Mouse (Mus musculus): ENCODE data around the gene Nop2.
"Not testable (repeated sequence)": the region's sequence is repeated elsewhere in the genome, so short reads cannot be mapped to it uniquely, and the experiment has no call there.

Nop2 gene

DNA sequence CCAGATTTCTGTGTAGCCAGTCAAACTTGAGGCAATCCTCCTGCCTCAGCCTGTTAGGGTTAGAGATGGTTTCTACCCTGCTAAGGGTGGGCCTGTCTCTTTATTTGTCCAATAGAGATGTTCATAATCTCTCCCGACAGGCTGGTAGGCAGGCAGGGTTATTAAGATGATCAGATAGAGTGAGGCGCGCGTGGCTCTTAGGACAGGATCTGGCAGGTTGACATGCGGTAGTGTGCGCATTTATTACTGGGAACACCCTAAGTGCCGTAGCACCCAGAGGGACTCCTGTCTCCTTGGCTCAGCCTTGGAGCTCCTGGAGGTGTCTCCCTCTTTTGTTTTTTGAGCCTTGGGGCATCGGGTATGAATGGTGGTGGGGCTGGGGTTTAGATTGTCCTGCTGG is 23.6 kb downstream of the Nop2 start:
- no peak for DNase-seq

DNA sequence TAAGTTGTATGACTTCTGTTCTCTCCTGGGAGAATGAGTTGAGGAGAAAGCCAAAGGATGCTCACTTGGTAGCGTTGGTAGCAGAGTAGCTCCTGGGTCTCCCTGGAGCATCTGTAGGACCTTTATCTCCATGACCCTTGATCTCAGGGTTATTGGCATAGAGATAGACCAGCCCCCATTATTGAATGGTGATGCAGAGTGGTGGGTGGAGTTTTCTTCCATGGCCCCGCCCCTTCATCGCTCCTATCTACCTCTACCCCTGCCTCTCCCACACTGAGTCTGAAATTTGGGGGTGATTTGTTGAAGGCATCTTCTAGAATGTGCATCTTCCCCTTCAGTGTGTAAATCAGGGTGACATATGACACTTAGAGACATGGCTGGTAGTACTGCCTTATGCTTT is 24.8 kb downstream of the Nop2 start:
- DNase-seq, result no peak

DNA sequence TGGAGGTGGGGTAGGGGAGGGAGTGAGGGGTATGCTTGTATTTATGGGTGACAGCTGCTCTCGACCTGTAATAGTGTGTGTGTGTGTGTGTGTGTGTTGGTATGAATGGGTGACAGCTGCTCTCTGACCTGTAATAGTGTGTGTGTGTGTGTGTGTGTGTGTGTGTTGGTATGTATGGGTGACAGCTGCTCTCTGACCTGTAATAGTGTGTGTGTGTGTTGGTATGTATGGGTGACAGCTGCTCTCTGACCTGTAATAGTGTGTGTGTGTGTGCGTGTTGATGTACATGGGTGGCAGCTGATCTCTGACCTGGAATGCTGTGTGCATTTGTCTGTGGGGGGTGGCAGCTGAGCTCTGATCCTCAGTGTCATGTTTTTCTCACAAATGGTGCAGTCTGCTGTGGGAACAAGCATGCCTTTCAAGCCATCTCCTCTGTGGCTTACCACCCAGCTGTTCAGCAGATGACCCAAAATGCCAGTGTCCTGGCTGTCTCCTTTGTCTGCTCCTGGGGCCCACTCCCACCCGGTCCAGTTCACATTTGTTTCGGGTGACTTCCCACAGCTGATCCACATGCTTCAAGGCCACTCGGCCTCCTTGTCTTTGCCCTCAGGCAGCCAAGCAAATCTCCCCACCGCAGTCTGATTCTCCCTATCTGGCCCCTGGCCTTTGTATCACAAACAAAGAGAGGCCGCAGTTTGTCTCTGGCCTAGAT is 25.4 kb downstream of the Nop2 start:
- DNase-seq, result no peak

DNA sequence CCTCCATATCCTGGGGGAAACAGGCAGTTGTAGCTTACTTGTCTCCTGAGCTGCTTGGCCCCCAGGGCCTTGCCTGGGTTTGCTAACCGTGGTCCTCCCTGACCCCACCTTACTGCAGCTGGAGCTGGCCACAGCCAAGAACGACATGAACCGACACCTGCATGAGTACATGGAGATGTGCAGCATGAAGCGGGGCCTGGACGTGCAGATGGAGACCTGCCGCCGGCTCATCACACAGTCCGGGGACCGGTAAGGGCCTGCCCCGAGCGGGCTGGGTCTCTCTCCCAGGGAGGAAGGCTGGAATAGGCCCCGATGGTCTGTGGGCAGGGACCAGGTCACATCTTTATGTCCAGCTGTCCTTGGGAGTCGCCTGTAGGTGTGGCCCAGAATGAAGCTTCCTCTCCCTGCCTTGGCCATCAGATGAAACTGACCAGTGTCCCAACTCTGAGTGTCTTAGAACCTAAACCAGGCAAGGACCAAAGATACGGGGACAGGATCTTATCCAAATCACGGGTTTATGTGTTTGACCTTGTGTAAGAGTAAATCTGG is 27.3 kb downstream of the Nop2 start:
- no peak for DNase-seq

DNA sequence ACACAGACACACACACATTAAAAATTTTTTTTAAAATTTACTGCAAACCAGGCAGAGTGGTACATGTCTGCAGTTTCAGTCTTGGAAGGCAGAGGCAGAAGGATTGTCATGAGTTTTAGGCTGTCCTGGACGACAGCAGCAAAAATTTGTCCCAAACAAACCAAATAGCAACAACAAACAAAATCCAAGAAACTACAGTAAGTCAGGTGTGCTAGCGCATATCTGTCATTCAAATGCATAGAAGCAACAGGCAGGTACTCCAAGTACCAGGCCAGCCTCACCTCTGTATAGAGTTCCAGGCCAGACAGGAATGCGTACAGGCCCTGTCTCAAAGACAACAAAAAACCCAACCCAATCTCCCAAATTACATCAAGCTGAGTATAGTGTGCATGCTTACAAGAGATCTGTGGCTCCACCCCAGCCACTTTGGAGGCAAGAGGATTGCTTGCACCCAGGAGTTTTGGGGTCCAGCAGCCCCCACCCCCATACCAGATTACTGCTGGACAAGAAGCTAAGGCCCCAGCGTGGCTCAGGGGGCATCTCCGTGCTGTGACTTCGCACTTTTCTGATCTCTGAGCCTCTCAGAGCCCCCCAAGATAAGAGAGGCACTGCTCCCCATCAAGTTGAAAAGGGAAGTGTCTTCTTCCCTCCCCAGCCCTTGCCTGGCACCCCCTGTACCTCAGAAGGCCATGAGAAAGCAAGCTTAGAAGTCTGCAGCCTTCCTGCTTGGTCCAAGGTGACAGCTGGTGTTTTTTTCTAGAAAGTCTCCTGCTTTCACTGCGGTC is 28.3 kb downstream of the Nop2 start:
- no peak for DNase-seq

DNA sequence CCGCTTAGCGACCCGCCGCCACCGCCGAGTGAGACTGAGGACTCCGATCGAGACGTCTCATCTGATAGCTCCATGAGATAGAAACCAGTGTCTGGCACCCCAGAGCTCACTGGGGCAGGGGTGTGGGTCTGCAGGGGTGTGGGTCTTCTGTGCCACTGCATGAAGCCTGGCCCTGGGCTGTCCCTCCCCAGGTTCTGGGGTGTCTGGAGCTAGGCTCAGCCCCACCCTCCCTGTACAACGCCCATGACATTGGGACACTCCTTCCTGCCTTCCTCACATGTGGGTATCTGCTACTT is 28.8 kb downstream of the Nop2 start:
- no peak for DNase-seq

DNA sequence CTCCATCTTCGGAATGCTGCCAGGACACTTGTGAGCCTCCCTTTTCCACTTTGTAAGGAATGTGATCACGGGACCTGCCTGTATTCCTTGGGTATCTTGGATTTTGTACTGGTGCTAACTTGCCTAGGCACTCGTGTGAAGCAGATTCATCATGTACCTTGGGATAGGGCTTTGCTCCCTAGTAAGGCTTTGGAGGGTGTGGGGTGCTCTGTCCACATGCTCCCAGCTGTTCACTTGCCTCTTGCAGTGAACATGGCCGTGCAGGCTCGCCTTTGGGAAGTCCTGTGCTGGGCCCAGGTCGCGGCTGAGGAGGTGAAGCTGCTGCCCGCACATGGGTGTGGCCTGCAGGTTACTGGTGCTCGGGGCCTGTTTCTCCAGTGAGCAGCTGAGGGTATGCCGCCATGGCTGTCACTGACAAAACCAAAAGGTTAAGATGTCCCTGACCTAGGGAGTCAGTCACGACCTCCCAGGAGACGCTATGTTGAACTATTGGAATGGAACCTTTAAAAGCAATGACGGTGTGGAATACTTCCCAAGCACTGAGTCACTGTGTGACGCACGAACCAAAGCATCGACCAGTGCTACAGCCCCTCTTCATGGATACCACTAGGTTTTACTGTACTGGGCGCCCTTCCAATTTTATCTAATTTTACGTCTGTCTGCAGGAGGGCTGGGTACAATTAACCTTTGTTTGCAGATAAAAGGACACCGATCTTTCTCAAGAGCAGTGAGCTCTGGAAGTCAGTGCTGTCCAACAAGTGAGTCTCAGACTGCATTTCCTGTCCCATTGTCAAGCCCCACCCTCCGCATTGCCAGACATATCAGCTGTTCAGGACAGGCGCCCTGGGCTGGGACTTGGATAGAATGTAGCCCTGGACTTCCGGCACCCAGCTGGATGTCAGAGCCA is 29.4 kb downstream of the Nop2 start:
- peak in 1 of 2 experiments; percentile 47 for DNase-seq

DNA sequence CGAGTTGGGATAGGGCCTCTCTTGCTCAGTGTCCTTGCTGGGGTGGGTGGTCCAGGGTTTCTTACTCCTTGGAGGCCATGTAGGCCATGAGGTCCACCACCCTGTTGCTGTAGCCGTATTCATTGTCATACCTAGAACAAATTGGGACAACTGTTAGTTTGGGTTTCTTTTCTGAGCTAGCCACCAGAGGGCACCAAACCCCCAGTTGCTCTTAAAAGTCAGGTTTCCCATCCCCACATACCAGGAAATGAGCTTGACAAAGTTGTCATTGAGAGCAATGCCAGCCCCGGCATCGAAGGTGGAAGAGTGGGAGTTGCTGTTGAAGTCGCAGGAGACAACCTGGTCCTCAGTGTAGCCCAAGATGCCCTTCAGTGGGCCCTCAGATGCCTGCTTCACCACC is 30.3 kb downstream of the Nop2 start:
- peak; percentile 78 to 85 for DNase-seq

DNA sequence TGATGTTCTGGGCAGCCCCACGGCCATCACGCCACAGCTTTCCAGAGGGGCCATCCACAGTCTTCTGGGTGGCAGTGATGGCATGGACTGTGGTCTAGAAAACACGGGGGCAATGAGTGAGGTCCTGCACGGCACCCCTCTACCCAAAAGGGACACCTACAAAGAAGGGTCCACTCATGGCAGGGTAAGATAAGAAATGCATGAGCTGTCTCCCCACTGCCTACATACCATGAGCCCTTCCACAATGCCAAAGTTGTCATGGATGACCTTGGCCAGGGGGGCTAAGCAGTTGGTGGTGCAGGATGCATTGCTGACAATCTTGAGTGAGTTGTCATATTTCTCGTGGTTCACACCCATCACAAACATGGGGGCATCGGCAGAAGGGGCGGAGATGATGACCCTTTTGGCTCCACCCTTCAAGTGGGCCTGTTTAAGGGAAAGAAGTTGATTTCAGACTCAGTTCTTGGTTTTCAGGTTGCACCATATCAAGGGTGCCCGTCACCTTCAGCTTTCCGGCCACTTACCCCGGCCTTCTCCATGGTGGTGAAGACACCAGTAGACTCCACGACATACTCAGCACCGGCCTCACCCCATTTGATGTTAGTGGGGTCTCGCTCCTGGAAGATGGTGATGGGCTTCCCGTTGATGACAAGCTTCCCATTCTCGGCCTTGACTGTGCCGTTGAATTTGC is 31.1 kb downstream of the Nop2 start:
- not testable (repeated sequence) for DNase-seq

DNA sequence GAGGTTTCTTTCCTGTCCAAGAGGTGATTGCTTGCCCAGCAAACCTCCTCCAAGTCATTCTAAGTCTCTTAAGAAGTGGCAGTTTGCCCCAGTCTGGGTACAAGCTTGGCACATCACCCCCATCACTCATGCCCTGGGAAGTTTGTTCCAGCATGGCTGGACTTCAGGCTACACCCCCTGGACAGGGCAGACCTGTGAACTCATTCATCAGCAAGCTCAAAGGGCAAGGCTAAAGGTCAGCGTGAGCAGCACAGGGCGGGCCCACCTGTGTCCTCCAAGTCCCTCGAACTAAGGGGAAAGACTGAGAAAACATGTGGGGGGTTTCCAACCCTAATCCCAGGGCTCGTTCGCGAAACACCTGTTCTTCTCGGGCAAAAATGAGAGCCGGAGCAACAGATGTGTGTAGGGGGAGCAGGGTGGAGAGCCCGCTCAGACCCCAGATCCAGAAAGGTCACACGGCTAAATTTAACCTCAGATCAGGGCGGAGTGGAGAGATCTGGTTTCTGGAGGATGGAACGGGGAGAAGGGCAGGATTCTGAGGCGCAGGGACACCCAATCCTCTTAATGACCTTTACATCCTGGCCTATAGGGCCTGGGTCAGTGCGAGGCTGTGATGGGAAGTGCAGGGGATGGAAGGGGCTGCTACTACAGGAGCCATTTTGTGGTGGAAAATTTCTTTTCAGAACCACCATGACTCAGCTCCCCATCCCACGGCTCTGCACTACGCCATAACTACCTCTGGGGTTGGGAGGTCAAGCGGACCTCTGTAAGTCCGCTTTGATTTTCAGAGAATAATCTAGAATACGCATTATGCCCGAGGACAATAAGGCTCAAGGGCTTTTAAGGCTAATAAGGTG is 32.3 kb downstream of the Nop2 start:
- DNase-seq, result no peak

DNA sequence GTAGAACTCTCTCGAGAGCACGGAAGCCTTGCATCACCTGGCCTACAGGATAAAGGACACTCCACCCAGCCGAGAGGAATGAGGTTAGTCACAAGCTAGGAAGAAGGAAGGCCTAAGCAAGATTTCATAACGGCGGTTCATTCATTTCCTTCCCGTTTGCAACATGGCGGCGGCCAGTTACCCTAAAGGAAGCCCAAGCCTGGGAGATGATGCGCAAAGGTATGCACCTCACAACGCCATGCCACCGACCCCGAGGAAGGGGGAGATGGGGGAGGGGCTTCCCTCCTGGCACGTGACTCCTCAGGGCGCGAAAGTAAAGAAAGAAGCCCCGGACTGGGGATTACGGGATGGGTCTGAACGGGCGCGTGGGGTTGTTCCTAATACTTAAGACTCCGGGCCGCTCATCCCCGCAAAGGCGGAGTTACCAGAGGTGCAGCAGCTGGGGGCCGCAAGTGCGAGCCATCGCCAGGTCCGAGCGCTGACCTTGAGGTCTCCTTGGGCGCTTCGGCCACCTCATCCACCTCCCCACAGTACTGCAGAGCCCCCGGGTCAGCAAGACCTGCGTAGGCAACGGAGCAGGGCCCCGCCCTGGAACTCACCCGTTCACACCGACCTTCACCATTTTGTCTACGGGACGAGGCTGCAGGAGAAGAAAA is 33.1 kb downstream of the Nop2 start:
- DNase-seq, result peak; percentile 77 to 82

DNA sequence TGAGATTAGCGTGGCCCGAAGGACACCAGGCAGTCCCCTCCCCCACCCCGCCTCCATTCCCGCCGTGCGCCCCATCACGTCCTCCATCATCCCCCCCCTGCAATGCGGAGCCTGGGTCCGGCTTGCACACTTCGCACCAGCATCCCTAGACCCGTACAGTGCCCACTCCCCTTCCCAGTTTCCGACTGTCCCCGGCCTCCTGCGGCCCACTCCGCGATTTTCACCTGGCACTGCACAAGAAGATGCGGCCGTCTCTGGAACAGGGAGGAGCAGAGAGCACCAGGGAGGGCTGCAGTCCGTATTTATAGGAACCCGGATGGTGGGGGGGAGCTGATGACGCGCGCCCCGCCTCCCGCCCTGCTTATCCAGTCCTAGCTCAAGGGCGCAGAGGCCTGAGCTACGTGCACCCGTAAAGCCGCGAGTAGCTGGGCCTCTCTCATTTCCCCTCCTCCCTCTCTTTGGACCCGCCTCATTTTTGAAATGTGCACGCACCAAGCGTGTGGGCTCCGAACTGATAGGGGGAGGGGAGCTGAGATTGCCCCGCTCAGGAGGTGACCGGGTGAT is 33.7 kb downstream of the Nop2 start:
- DNase-seq, result peak; percentile 98 to 99

DNA sequence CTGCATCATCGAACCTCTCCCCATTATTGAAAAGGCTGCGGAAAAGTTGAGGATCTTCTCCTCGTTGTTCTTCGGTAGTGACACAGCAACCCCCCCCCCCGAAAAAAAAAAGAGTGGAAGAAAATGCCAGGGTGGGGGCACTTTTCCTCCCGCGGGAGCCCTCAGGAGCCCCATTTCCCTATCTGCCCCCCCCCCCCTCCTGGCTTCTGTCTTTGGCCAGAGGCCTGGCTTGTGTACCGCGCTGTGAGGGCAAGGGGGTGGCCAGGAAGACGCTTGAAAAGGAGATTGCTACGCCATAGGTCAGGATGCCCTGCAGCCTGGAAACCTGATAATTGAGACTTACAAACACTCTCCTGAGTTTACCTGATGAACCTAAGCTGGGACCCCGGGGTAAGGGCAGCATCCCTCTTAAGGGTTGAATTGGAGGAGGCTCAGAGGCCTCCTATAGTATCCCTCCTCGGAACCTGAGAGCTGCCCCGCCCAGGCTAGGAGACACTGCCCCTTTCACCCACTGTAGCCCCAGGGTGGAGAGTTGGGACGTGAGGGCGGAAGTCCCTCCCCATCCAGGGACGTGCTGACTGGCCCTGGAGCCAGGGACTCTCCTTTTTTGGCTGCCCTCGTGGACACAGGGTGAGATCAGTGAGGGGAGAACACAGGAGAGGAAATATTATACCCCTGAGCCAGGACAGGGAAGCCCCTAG is 34.5 kb downstream of the Nop2 start, which contains the start of gene Gapdh:
Gene Gapdh, minus strand, starts transcription at position 417 of the 701 bp plus-strand sequence.
- DNase-seq, result peak; percentile 73

DNA sequence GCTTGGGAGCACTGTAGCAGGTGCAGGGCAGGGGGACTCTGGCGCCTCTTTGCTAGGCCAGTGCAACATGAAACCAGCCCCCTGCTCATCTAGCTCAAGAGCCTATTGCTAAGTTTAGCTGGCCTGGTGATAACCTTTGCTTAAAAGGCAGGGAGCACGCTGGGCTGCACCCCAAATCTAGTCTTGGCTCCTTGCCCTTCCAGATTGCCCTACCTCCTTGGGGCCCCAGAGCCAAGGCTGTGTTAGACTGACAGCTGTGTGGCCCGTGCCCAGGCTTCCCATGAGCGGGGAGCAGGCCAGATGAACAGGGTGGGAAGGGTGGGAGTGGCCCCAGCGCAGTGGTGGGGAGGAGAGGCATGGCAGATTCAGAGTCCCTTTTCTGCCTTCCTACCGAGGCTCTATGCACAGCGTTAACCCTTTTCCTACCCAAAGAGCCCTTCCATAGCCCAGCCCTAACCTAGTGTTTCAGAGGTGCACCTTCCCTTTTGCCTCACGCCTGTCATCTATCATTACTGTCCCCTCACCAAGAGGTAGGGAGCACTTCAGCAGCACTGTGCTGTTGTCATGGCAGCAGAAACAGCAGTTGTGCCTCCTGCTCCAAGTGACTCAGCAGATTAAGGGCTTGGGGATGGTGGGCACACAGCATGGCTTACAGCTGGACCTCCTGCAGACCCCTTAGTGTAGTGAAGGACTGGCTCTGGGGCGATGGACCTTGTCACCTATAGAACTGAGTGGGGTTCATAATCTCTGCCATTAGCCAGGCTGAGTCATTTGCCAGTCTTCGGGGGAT is 35.3 kb downstream of the Nop2 start:
- peak; percentile 50 to 57 for DNase-seq

DNA sequence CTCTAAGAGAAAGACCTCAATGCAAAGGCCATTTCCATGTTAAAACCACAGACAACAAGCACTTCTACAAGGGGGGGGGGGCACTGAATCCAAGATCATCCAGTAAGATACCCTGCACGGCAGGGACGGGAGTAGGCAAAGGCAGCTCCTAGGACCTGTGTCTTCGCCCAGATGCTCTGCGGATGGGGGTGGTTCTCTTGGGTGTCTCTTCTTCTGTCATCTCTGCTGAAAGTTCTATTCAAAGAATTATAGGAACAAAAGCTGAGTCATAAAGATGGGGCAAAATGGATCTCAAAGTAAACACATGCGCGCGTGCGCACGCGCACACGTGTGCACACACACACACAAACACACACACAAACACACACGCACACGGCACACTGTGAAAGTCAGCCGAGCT is 36.4 kb downstream of the Nop2 start:
- no peak for DNase-seq

DNA sequence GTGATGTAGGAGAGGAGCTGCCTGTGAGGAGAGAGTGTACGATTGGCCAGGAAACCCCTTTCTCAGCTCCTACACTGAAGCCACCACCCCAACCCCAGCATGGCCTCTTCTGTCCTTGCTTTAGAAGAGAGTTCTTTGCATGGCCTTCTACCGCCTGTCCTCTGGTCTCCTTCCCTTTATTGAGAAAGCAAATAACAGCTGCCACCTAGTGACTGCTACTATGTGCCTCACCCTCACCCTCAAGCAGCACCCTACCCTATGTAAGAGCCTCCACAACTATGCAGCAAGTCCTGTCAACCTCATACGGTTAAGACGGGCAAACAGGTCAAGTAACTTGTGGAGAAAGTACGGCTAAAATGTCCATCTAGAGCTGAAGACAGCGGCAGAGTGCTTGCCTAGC is 38.5 kb downstream of the Nop2 start:
- no peak for DNase-seq

DNA sequence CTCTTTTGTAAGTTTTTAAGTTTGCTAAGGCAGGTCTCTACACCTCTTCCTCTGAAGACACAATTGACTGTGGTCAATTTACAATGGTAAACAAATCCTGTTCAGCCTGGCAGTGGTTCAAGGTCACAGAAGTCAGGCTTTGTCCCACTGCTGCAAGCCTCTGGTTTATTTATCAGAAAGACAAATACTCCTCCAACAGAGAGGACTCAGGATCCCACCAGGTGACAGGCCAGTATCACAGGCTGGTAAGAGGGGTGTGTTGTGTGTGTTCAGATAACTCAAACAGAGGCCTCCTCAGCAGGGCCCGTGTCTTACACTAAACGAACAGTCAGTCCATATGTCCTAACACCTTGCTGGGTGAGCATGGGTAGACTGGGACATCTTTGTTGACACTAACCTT is 40.8 kb downstream of the Nop2 start:
- no peak for DNase-seq

DNA sequence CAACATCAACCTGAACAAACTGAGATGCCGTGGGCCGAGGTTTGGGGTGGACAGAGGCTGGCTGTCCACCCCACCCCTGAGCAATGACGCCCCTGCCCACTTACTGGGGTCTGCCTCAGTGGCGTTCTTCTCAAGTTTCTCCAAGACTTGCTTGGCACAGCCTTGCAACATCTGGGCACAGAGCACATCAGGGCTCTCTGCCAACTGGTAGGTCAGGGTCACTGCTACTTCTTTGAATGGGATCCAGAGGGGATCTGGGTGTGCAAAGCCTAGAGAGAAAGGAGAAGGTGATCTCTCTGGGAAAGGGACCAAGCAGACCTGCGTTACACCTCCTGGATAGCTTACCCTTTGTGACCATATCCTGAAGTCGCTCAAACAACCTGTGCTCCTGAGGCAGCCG is 41.5 kb downstream of the Nop2 start:
- DNase-seq, result no peak

DNA sequence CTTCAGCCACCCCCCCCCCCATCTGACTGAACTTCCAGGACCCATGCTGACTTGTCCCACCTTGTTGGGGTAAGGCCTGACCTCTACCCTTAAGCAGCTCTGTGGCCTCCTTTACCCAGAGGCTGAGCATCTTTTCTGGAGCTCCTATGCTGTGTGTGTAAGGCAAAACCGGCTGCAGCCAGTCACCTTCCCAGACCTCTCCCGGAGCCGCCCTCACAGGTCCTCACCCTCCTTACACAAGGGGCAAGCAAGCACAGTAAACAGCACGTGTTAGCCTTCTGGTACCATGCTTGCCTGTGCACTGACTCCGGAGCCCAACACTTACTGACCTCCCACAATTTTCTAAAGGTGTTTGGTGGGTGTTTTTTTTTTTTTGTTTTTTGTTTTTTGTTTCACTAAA is 43.8 kb downstream of the Nop2 start:
- DNase-seq, result no peak

Measured in cerebellum, postnatal 14 days (tissue).